Mouse (Mus musculus): ENCODE measurements at regions not wholly inside any gene's neighbourhood (a gene's known extent, or its start where the extent isn't known, plus 50 kb on each side); places are given as distances from the start of the nearest gene placed in this dataset.

- H3K4me1 ChIP-seq (ENCODE audit: control insufficient read depth, insufficient read depth, low read length): no peaks in the 10 kb centered on the region
- TF ChIP-seq CTCF (IDR thresholded peaks at IDR 0.05; ENCODE audit: insufficient read depth, low read length) (no peak), POLR2A (IDR thresholded peaks at IDR 0.05; ENCODE audit: borderline replicate concordance, extremely low read depth, low read depth, low read length) (no peak)
- DNase-seq: no peak
- H3K4me3 ChIP-seq (replicated peaks; ENCODE audit: extremely low read depth, low read depth, low read length): no peak overlapping the region
- 59% methylated on average over 5 of the region's 5 CpGs for WGBS
Measured at GRCm38 (mm10) chr17:16571403-16571802, 492.5 kb upstream of the Zfp960 start.

- TF ChIP-seq POLR2A (IDR thresholded peaks at IDR 0.05; ENCODE audit: borderline replicate concordance, extremely low read depth, low read depth, low read length) (no peak), CTCF (IDR thresholded peaks at IDR 0.05; ENCODE audit: insufficient read depth, low read length) (no peak)
- no peak for DNase-seq
- H3K4me1 ChIP-seq (ENCODE audit: control insufficient read depth, insufficient read depth, low read length): no peaks in the 10 kb centered on the region
- WGBS: 69% methylated on average over 1 of the region's 1 CpGs
- no peak overlapping the region for H3K4me3 ChIP-seq (replicated peaks; ENCODE audit: extremely low read depth, low read depth, low read length)
Measured at GRCm38 (mm10) chr17:16588791-16589190, 475.1 kb upstream of the Zfp960 start.

- no peak for DNase-seq
- no peak overlapping the region for H3K4me3 ChIP-seq (replicated peaks; ENCODE audit: extremely low read depth, low read depth, low read length)
- no peaks in the 10 kb centered on the region for H3K4me1 ChIP-seq (ENCODE audit: control insufficient read depth, insufficient read depth, low read length)
- TF ChIP-seq CTCF (IDR thresholded peaks at IDR 0.05; ENCODE audit: insufficient read depth, low read length) (no peak), POLR2A (IDR thresholded peaks at IDR 0.05; ENCODE audit: borderline replicate concordance, extremely low read depth, low read depth, low read length) (no peak)
- 30% methylated on average over 3 of the region's 3 CpGs for WGBS
Measured at GRCm38 (mm10) chr17:16599671-16600070, 464.2 kb upstream of the Zfp960 start.

GRCm38 (mm10) chr17:16612405-16612979 lies 451.4 kb upstream of the Zfp960 start:
- DNase-seq: no peak
- H3K4me1 ChIP-seq (ENCODE audit: control insufficient read depth, insufficient read depth, low read length): no peaks in the 10 kb centered on the region
- 45% methylated on average over 1 of the region's 1 CpGs for WGBS
- no peak for TF ChIP-seq CTCF (IDR thresholded peaks at IDR 0.05; ENCODE audit: insufficient read depth, low read length)
- TF ChIP-seq POLR2A (IDR thresholded peaks at IDR 0.05; ENCODE audit: borderline replicate concordance, extremely low read depth, low read depth, low read length): no peak
- H3K4me3 ChIP-seq (replicated peaks; ENCODE audit: extremely low read depth, low read depth, low read length): no peak overlapping the region

GRCm38 (mm10) chr17:16621931-16622556 lies 441.9 kb upstream of the Zfp960 start:
- DNase-seq: no peak
- no peak overlapping the region for H3K4me3 ChIP-seq (replicated peaks; ENCODE audit: extremely low read depth, low read depth, low read length)
- no peak for TF ChIP-seq CTCF (IDR thresholded peaks at IDR 0.05; ENCODE audit: insufficient read depth, low read length)
- TF ChIP-seq POLR2A (IDR thresholded peaks at IDR 0.05; ENCODE audit: borderline replicate concordance, extremely low read depth, low read depth, low read length): no peak
- no peaks in the 10 kb centered on the region for H3K4me1 ChIP-seq (ENCODE audit: control insufficient read depth, insufficient read depth, low read length)
- 46% methylated on average over 4 of the region's 4 CpGs for WGBS

- H3K4me1 ChIP-seq (ENCODE audit: control insufficient read depth, insufficient read depth, low read length): no peaks in the 10 kb centered on the region
- no peak for TF ChIP-seq CTCF (IDR thresholded peaks at IDR 0.05; ENCODE audit: insufficient read depth, low read length)
- TF ChIP-seq POLR2A (IDR thresholded peaks at IDR 0.05; ENCODE audit: borderline replicate concordance, extremely low read depth, low read depth, low read length): no peak
- no peak for DNase-seq
- WGBS: 63% methylated on average over 1 of the region's 1 CpGs
- no peak overlapping the region for H3K4me3 ChIP-seq (replicated peaks; ENCODE audit: extremely low read depth, low read depth, low read length)
Measured at GRCm38 (mm10) chr17:16629854-16630253, 434.1 kb upstream of the Zfp960 start.

GRCm38 (mm10) chr17:16633426-16633825 lies 430.5 kb upstream of the Zfp960 start:
- no peak for DNase-seq
- TF ChIP-seq POLR2A (IDR thresholded peaks at IDR 0.05; ENCODE audit: borderline replicate concordance, extremely low read depth, low read depth, low read length) (no peak), CTCF (IDR thresholded peaks at IDR 0.05; ENCODE audit: insufficient read depth, low read length) (no peak)
- Histone ChIP-seq H3K4me1 (ENCODE audit: control insufficient read depth, insufficient read depth, low read length) (no peaks in the 10 kb centered on the region), H3K4me3 (replicated peaks; ENCODE audit: extremely low read depth, low read depth, low read length) (no peak overlapping the region)

GRCm38 (mm10) chr17:16637463-16637862 lies 426.4 kb upstream of the Zfp960 start:
- Histone ChIP-seq H3K4me3 (replicated peaks; ENCODE audit: extremely low read depth, low read depth, low read length) (no peak overlapping the region), H3K4me1 (ENCODE audit: control insufficient read depth, insufficient read depth, low read length) (no peaks in the 10 kb centered on the region)
- TF ChIP-seq CTCF (IDR thresholded peaks at IDR 0.05; ENCODE audit: insufficient read depth, low read length) (no peak), POLR2A (IDR thresholded peaks at IDR 0.05; ENCODE audit: borderline replicate concordance, extremely low read depth, low read depth, low read length) (no peak)
- DNase-seq: no peak

GRCm38 (mm10) chr17:16647942-16648341 lies 416.0 kb upstream of the Zfp960 start:
- H3K4me3 ChIP-seq (replicated peaks; ENCODE audit: extremely low read depth, low read depth, low read length): no peak overlapping the region
- 77% methylated on average over 1 of the region's 1 CpGs for WGBS
- TF ChIP-seq CTCF (IDR thresholded peaks at IDR 0.05; ENCODE audit: insufficient read depth, low read length) (no peak), POLR2A (IDR thresholded peaks at IDR 0.05; ENCODE audit: borderline replicate concordance, extremely low read depth, low read depth, low read length) (no peak)
- DNase-seq: no peak
- H3K4me1 ChIP-seq (ENCODE audit: control insufficient read depth, insufficient read depth, low read length): no peaks in the 10 kb centered on the region

GRCm38 (mm10) chr17:16665253-16665652 lies 398.7 kb upstream of the Zfp960 start:
- DNase-seq: no peak
- H3K4me3 ChIP-seq (replicated peaks; ENCODE audit: extremely low read depth, low read depth, low read length): no peak overlapping the region
- TF ChIP-seq POLR2A (IDR thresholded peaks at IDR 0.05; ENCODE audit: borderline replicate concordance, extremely low read depth, low read depth, low read length) (no peak), CTCF (IDR thresholded peaks at IDR 0.05; ENCODE audit: insufficient read depth, low read length) (no peak)
- no peaks in the 10 kb centered on the region for H3K4me1 ChIP-seq (ENCODE audit: control insufficient read depth, insufficient read depth, low read length)

All from lung, adult 2 months (tissue).